Mouse (Mus musculus) heart, embryonic 16.5 days (tissue): ENCODE results near the gene Cd6. TPM values are rescaled to one million over a fixed set of nuclear protein-coding genes. Genes with fewer than 3 reads are reported as not detected.

ENCODE experiments used
- ATAC-seq: fragments of 200-750 bp; cut with Nextera tagmentation; replicated peaks from 2 replicates; pipeline ENCODE4 v1.8.0; 2017; ENCODE audit warnings: moderate number of reproducible peaks; ENCODE audit not compliant: insufficient read depth, low FRiP score; ENCODE audit errors: extremely low read depth
- H3K27ac ChIP-seq: fragments of 300-500 bp; sonication (generic); 2 replicates; pipeline ENCODE4 v1.5.1; 2014; ENCODE audit warnings: mild to moderate bottlenecking, low read length, control low read depth, moderate library complexity
- H3K27me3 ChIP-seq: fragments of 300-500 bp; sonication (generic); 2 replicates; pipeline ENCODE4 v1.6.1; 2014; ENCODE audit warnings: low read length, mixed read lengths; ENCODE audit not compliant: control insufficient read depth, insufficient read depth
- H3K36me3 ChIP-seq: fragments of 300-500 bp; sonication (generic); 2 replicates; pipeline ENCODE4 v1.6.1; 2014; ENCODE audit not compliant: control insufficient read depth, insufficient read depth
- H3K4me1 ChIP-seq: fragments of 300-500 bp; sonication (generic); 2 replicates; pipeline ENCODE4 v1.6.1; 2014; ENCODE audit warnings: low read length, mixed read lengths; ENCODE audit not compliant: control insufficient read depth, insufficient read depth
- H3K4me2 ChIP-seq: fragments of 300-500 bp; sonication (generic); 2 replicates; pipeline ENCODE4 v1.6.1; 2014; ENCODE audit warnings: low read depth, mild to moderate bottlenecking, control low read depth, low read length
- H3K4me3 ChIP-seq: fragments of 300-500 bp; sonication (generic); 2 replicates; pipeline ENCODE4 v1.5.1; 2014; ENCODE audit warnings: mild to moderate bottlenecking, control low read depth, low read length
- H3K9ac ChIP-seq: fragments of 300-500 bp; sonication (generic); 2 replicates; pipeline ENCODE4 v1.6.1; 2014; ENCODE audit warnings: low read length, control low read depth
- H3K9me3 ChIP-seq: fragments of 300-500 bp; sonication (generic); replicated peaks from 2 replicates; pipeline ENCODE4 v1.6.1; 2016; ENCODE audit warnings: low read length; ENCODE audit not compliant: control insufficient read depth
- WGBS: fragments of 180-500 bp; shearing (Covaris S2); extraction: QIAGEN DNeasy Blood & Tissue Kit; methylation state at CpG from one replicate; pipeline ENCODE4 v1.1.7; 2014; 5-methylcytosine and 5-hydroxymethylcytosine counted together
- polyA plus RNA-seq: library from polyadenylated mRNA; unstranded; fragments of >200 nt; fragmentation: Nextera tagmentation; extraction: Ambion mirVana; gene quantifications from 2 replicates; pipeline ENCODE4 v1.2.1, GENCODE M21; 2015

Cd6 gene
- polyA plus RNA-seq, 1 experiment from 2014 or later = 4.3 TPM

DNA sequence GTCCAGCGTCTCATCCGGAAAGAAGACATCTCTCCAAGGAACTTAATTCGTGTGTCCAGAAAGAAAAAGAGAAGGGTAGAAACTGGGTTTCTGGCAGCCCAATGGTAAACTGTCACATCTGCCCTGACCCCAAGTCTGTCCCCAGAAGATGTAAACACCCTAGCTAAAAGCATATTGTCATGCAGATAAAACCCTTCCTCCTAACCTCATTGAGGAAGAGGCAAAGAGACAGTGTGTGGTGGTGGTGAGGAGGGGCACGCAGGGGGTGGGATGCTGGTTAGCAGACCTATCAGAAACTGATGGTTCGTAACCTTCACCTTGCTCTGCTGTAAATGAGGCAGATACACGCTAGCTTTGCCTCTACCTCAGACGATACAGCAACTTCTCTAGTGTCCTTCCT is 8.5 kb downstream of the Cd6 start:
- H3K4me1 ChIP-seq = no peaks in the 10 kb centered on the region
- H3K36me3 ChIP-seq = no peaks in the 10 kb centered on the region
- ATAC-seq = no peak
- H3K9ac ChIP-seq = no peak overlapping the region
- no peaks in the 10 kb centered on the region for H3K27me3 ChIP-seq
- 62% methylated on average over 7 of the region's 7 CpGs for WGBS
- no peak overlapping the region for H3K27ac ChIP-seq
- H3K9me3 ChIP-seq = no peaks in the 10 kb centered on the region
- no peak overlapping the region for H3K4me2 ChIP-seq
- H3K4me3 ChIP-seq = no peak overlapping the region

DNA sequence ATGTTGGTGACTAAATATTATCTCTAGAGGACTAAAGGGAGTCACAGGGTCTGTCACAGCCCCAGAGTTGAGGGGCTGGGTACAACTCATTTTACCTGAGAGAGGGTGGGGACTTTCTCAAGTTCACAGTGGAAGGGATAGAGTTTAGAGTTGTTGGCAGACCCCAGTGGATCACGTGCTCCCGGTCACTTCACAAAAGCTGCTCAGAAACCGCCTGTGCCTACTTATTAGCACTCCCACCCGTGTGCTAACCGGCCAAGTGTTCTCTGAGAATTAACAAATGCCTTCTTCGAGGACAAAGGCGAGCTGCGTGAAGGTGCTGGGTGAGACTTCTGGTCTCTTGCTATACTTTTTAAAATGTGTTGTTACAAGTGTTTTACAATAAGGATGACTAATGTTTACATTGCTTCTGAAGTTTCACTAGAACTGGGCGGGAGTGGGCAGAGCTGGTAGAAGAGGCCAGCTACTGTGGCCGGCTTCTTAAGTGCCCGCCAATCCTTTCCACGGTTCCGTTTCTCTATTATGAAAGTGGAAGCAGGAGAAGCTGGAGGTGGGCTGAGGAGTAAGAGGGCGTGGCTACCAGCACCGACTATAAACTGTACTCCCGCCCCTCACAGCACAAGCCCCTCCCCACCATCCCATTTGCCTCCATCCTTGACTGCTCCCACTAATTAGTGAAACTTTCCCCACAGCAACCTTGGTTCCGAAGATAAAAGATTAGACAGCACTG is 11.5 kb downstream of the Cd6 start:
- WGBS = 37% methylated on average over 17 of the region's 17 CpGs
- no peak for ATAC-seq
- no peak overlapping the region; the same call in 1 of the 2 replicates for H3K9ac ChIP-seq

DNA sequence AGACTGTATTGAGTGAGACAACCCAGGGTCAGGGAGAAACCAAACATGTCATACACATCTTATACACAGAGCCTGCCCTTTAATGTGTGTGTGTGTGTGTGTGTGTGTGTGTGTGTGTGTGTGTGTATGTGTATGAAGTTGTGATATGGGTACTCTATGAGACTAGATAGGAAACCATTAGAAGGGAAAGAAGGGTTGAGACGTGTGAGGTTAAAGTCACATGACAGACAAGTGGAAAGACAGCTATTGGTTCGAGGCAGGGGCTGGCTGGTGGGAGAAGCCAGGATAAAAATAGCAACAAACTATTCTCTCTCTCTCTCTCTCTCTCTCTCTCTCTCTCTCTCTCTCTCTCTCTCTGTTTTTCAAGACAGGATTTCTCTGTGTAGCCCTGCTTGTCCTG is 13.4 kb downstream of the Cd6 start:
- H3K36me3 ChIP-seq = no peaks in the 10 kb centered on the region
- 35% methylated on average over 2 of the region's 2 CpGs for WGBS
- no peak overlapping the region for H3K4me3 ChIP-seq
- no peak overlapping the region for H3K27ac ChIP-seq
- no peaks in the 10 kb centered on the region for H3K4me1 ChIP-seq
- H3K4me2 ChIP-seq = no peak overlapping the region
- H3K27me3 ChIP-seq = no peaks in the 10 kb centered on the region
- H3K9me3 ChIP-seq = no peaks in the 10 kb centered on the region
- ATAC-seq = no peak
- no peak overlapping the region for H3K9ac ChIP-seq

More for the DNA sequence above, 11.5 kb downstream of the Cd6 start:
- H3K4me3 ChIP-seq = peak overlapping the region; percentile 21
- no peak overlapping the region for H3K27ac ChIP-seq
- no peaks in the 10 kb centered on the region for H3K9me3 ChIP-seq
- H3K36me3 ChIP-seq = no peaks in the 10 kb centered on the region
- no peaks in the 10 kb centered on the region for H3K4me1 ChIP-seq
- peak overlapping the region; percentile 31 for H3K4me2 ChIP-seq
- H3K27me3 ChIP-seq = no peaks in the 10 kb centered on the region

DNA sequence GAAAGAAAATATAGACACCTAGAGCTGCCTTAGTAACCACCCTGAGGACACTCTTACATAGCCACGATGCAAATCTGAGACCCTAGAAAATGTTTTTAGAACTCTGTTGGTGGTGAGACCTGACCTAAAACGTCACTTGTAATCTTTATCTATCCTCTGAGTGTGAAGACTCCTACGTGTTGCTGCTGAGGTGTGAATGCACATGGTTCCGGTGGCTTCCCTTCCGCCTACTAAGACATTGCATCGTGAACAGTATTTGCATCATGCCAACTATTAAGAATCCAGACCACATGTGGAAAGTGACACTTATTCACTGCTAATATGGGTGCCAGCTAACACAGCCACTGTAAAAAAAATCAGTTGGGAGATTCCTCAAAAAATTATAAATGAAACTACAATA is 14.0 kb downstream of the Cd6 start:
- Histone ChIP-seq H3K27ac (no peak overlapping the region), H3K4me2 (no peak overlapping the region), H3K9me3 (no peaks in the 10 kb centered on the region), H3K4me1 (no peaks in the 10 kb centered on the region), H3K36me3 (no peaks in the 10 kb centered on the region), H3K9ac (no peak overlapping the region), H3K27me3 (no peaks in the 10 kb centered on the region), H3K4me3 (no peak overlapping the region)
- WGBS = 75% methylated on average over 6 of the region's 6 CpGs
- no peak for ATAC-seq

DNA sequence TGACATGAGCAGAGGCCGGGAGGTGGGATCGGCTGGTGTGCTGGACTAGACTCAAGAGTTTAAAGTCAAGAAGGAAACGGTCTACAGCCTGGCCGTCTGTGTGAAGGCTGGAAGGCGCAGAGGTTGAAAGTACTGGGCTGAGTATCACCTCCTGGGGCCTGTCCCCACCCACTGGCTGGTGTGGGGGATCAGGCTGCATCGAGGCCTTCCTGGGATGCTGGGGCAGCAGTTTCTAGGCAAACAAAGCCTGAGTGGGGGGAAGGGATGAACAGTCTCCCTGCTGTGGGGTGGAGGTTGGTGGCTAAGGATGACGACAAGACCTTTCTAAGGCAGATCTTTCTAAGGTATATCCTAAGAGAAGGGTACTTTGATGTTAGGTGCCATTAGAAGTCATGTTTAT is 16.0 kb downstream of the Cd6 start:
- Histone ChIP-seq H3K4me1 (no peaks in the 10 kb centered on the region), H3K4me2 (no peak overlapping the region), H3K27ac (no peak overlapping the region), H3K36me3 (no peaks in the 10 kb centered on the region), H3K9ac (no peak overlapping the region), H3K4me3 (no peak overlapping the region), H3K27me3 (no peaks in the 10 kb centered on the region), H3K9me3 (no peaks in the 10 kb centered on the region)
- WGBS = 58% methylated on average over 7 of the region's 7 CpGs
- ATAC-seq = no peak

DNA sequence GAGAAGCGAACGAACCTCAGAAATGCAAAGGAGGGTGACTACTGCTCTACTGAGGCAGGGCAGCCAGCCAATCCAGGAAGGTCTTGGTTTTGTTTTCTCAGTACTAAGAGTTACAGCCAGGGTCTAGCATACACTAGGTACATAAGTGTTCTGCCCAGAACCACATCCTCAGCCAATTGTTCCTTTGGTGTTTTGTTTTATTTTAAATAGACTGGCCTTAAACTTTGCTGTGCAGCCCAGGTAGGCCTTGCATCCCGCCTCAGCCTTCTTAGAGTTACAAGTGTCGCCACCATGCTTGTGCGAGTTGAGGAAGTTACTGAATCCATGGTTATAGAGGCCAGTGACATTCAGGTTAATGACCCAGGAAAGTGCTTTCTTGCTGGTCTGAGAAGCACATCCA is 16.8 kb downstream of the Cd6 start:
- Histone ChIP-seq H3K4me1 (no peaks in the 10 kb centered on the region), H3K9me3 (no peaks in the 10 kb centered on the region), H3K36me3 (no peaks in the 10 kb centered on the region), H3K27me3 (no peaks in the 10 kb centered on the region), H3K4me2 (no peak overlapping the region), H3K27ac (no peak overlapping the region), H3K9ac (no peak overlapping the region), H3K4me3 (no peak overlapping the region)
- WGBS = 92% methylated on average over 5 of the region's 5 CpGs
- no peak for ATAC-seq

DNA sequence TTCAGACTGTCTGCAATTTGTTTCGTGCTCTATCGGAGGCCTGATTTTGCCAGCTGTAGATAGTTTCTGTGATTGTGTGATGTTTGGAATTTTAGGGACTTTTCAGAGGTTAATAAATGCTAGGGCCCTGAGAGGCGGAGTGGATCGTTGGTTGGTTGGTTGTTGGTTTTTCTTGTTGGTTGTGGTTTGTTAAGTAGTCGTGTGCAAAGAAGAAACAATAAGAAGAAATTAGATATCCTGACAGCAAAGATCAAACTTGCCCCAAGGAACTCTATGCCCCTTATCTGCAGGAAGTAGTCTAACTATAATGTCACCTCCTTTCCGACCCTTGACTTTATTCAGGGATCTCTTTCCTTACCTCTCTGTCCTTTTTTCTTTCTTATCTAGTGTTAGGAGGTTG is 18.4 kb downstream of the Cd6 start:
- Histone ChIP-seq H3K4me3 (no peak overlapping the region), H3K4me2 (no peak overlapping the region), H3K27me3 (no peaks in the 10 kb centered on the region), H3K9ac (no peak overlapping the region), H3K27ac (no peak overlapping the region), H3K36me3 (no peaks in the 10 kb centered on the region), H3K4me1 (no peaks in the 10 kb centered on the region), H3K9me3 (no peaks in the 10 kb centered on the region)
- WGBS = 75% methylated on average over 6 of the region's 6 CpGs
- no peak for ATAC-seq

DNA sequence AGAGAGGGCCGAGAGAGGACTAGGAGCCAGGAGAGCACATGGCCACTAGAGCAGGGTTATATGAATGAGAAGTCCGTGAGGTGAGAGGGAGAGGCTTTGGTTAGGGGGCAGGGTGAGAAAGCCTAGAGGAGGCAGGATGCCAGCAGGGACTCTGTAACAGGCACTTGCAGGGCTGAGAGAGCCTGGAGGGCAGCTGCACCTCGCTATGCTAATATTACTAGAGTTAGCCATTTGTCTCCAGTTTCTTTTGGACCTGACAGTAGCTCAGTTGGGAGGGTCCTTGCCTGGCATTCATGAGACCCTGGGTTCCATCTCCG is 19.7 kb downstream of the Cd6 start:
- H3K9me3 ChIP-seq = no peaks in the 10 kb centered on the region
- H3K9ac ChIP-seq = no peak overlapping the region
- ATAC-seq = no peak
- no peaks in the 10 kb centered on the region for H3K36me3 ChIP-seq
- no peak overlapping the region for H3K27ac ChIP-seq
- WGBS = 47% methylated on average over 4 of the region's 4 CpGs
- H3K27me3 ChIP-seq = no peaks in the 10 kb centered on the region
- no peaks in the 10 kb centered on the region for H3K4me1 ChIP-seq
- no peak overlapping the region for H3K4me2 ChIP-seq
- no peak overlapping the region for H3K4me3 ChIP-seq

DNA sequence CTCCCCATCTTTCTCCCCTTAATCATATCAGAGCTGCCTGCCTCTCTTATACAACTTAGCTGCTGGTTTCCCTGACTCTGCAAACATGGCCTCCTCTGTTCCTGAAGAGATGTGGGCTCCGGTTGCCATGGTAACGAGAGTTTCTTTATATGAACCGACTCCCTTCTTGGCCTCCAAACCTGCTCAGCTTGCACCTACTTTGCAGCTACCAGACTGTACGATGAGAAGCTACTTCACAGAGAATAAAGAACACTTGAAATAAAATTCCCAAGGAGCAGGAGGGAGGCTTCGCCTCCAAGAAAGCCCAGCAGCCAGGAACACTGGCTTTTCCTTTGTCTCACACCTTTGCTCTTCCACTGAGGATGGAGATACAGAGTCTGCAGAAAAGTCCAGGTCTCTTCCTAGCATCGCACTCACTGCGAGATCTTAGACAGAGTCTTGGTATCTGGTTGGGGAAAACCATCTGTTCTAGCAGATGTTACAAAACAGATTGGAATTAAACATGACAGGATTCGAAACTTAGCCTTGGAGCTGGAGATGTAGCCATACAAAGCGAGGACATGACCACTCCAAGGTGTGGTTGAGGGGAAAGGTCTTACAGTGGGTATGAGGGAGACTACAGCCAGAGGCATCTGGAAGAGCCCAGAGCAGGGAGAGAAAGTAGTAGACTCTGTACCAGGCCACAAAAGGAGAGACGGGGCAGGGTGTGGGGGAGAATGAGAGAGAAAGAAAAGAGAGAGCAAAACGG is 20.3 kb downstream of the Cd6 start:
- no peaks in the 10 kb centered on the region for H3K9me3 ChIP-seq
- no peak overlapping the region for H3K9ac ChIP-seq
- no peaks in the 10 kb centered on the region for H3K36me3 ChIP-seq
- H3K27ac ChIP-seq = no peak overlapping the region
- no peak overlapping the region for H3K4me2 ChIP-seq
- 74% methylated on average over 11 of the region's 11 CpGs for WGBS
- H3K4me3 ChIP-seq = no peak overlapping the region
- no peaks in the 10 kb centered on the region for H3K4me1 ChIP-seq
- no peaks in the 10 kb centered on the region for H3K27me3 ChIP-seq
- no peak for ATAC-seq
